Mouse (Mus musculus) mesoderm, embryonic 11.5 days (tissue): ENCODE data around the gene Gm28043.

Experiments used
- DNase-seq: peaks from one replicate; pipeline ENCODE4 v3.0.0-alpha.2; 2012; ENCODE audit warnings: low read depth, low spot score

Gm28043 gene

GRCm38 (mm10) chr17:29623488-29623887 is 8.8 kb downstream of the Gm28043 start:
- DNase-seq: no peak

- DNase-seq: no peak
These were observed 12.6 kb downstream of the Gm28043 start for GRCm38 (mm10) chr17:29627285-29627684.

GRCm38 (mm10) chr17:29628946-29629345 is 14.3 kb downstream of the Gm28043 start:
- no peak for DNase-seq

- DNase-seq: no peak
These were observed 14.9 kb downstream of the Gm28043 start for GRCm38 (mm10) chr17:29629620-29630019.

- no peak for DNase-seq
These were observed 17.6 kb downstream of the Gm28043 start for GRCm38 (mm10) chr17:29632312-29632711.

GRCm38 (mm10) chr17:29635492-29635891 is 20.8 kb downstream of the Gm28043 start:
- DNase-seq: no peak

- DNase-seq: peak; percentile 20
These were observed 21.4 kb downstream of the Gm28043 start for GRCm38 (mm10) chr17:29636118-29636517.

- DNase-seq: no peak
These were observed 22.7 kb downstream of the Gm28043 start for GRCm38 (mm10) chr17:29637377-29637776.

- DNase-seq: no peak
These were observed 23.2 kb downstream of the Gm28043 start for GRCm38 (mm10) chr17:29637895-29638294.

GRCm38 (mm10) chr17:29640971-29641370 is 26.3 kb downstream of the Gm28043 start:
- DNase-seq: no peak

- DNase-seq: no peak
These were observed 27.5 kb downstream of the Gm28043 start for GRCm38 (mm10) chr17:29642219-29642618.

GRCm38 (mm10) chr17:29658249-29658648 is 43.6 kb downstream of the Gm28043 start:
- no peak for DNase-seq

GRCm38 (mm10) chr17:29660076-29660761 is 45.5 kb downstream of the Gm28043 start, which contains the start of gene Cmtr1:
Gene Cmtr1, plus strand, starts transcription at chr17:29660595.
- peak; percentile 96 for DNase-seq

GRCm38 (mm10) chr17:29660762-29661391 is 46.2 kb downstream of the Gm28043 start:
- DNase-seq: no peak

- no peak for DNase-seq
These were observed 47.5 kb downstream of the Gm28043 start for GRCm38 (mm10) chr17:29662145-29662544.

- DNase-seq: no peak
These were observed 53.6 kb downstream of the Gm28043 start for GRCm38 (mm10) chr17:29668051-29668986.

GRCm38 (mm10) chr17:29669030-29669429 is 54.4 kb downstream of the Gm28043 start:
- DNase-seq: no peak

- no peak for DNase-seq
These were observed 55.3 kb downstream of the Gm28043 start for GRCm38 (mm10) chr17:29669936-29670335.

- no peak for DNase-seq
These were observed 56.3 kb downstream of the Gm28043 start for GRCm38 (mm10) chr17:29671021-29671420.

- no peak for DNase-seq
These were observed 58.6 kb downstream of the Gm28043 start for GRCm38 (mm10) chr17:29673325-29673724.

- no peak for DNase-seq
These were observed 63.9 kb downstream of the Gm28043 start for GRCm38 (mm10) chr17:29678526-29678925.
